Mouse (Mus musculus) lung, postnatal 10 days (tissue): ENCODE results near the gene Irx3.

Experiments
- DNase-seq: peaks from one replicate; pipeline ENCODE4 v3.0.0; 2021

The Irx3 gene

DNA sequence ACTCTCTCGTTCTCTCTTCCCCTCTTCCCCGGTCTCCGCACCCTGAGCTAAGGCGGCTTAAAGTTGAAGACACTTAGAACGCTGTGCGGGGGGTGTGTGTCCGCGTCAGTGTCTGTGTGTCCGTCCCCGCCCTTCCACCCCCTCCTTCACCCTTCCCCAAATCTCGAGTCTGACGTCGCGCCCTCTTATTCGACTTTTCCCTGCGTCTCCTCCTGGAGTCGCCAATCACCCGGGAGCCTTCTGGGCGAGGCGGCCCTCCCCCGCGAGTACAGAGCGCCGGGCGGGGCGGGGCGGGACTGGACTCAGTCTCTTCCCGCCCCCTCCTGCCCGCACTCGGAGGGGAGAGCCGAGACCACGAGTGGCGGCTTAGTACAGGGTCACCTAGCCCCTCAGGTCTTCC, at the start of gene Irx3:
Irx3 (minus strand) TSS at position 229 of the 400 bp plus-strand sequence.
- peak; percentile 87 for DNase-seq

DNA sequence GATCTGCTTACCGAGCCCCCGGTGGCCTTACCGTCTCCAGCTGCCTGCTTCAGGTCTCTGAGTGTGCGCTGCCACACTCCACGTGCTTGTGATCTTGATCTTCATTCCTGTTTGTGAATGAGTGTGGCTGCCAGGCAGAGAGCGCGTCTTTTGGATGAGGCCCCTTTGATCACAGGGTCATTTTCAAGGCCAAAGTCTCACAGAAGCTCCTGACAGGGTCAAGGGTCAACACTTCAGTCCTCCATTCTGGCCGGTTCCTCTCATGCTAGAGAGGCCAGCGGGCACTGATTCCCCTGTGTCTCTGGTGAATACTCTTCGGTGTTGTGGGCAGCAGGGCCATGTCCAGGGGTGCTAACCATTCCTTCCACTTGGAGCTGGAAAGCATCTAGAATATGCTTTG, 49.5 kb upstream of the Irx3 start:
- DNase-seq, result no peak

DNA sequence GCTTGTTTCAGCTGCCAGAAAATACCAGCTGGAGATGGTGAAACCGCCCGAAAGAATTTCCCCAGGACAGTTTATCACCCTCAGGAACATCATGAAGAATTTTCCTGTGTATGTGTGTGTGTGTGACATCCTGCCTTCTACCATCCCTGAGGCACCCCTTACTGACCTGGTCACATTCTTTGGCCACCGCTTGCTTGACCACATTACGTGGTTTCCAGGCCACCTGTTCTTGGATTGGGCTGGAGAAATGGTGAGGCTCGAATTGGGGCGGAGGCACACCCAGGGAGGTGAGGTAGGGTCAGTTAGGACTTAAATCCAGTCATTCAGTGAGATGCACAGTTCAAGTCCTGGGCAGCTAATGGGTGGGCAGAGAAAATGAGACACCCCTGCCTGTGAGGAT, 48.1 kb upstream of the Irx3 start:
- DNase-seq, result no peak

- no peak for DNase-seq
Measured at GRCm38 (mm10) chr8:91849529-91849928, 47.7 kb upstream of the Irx3 start.

GRCm38 (mm10) chr8:91845641-91846040, 43.8 kb upstream of the Irx3 start:
- no peak for DNase-seq

GRCm38 (mm10) chr8:91837131-91837530, 35.3 kb upstream of the Irx3 start:
- DNase-seq, result no peak

DNA sequence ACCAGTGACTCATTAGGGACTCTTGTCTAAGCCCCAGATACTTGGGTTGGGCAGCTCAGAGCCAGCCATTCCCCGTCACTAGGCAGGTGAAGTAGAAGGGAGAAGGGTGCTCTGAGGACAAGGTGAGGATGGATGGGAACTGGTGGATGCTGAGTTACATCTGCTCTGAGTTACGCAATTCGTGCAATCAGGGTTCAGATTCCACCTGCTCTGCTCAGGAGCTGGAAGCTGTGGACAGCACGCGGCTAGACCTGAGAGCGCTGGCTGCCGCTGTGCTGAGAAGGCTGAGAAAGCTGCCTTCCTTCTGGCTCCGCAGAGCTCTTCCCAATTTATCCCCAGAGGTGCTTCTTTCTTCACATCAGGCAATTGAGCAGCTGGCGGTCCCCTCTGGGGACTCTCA, 34.8 kb upstream of the Irx3 start:
- no peak for DNase-seq

- DNase-seq, result no peak
Measured at GRCm38 (mm10) chr8:91827661-91828060, 25.8 kb upstream of the Irx3 start.

DNA sequence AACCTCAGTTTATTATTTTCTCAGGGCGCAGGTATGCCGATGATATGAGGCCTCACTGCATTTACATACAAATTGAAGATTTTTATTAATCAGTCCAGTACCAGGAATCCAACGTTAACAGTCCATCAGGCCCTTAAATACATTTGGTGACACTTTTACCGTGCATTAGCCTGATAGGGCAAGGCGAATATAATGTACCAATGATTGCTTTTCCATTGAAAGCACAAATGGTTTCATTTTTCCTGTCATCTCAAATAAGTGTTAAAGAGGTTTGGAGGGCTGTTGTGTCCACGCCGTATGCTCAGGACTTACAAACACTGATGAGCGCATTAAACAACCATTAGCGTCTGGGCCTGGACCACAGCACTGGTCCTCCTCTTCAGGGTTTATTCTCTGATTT, 25.3 kb upstream of the Irx3 start:
- no peak for DNase-seq

- no peak for DNase-seq
Measured at GRCm38 (mm10) chr8:91823357-91823756, 21.5 kb upstream of the Irx3 start.

GRCm38 (mm10) chr8:91822746-91823145, 20.9 kb upstream of the Irx3 start:
- DNase-seq, result no peak

DNA sequence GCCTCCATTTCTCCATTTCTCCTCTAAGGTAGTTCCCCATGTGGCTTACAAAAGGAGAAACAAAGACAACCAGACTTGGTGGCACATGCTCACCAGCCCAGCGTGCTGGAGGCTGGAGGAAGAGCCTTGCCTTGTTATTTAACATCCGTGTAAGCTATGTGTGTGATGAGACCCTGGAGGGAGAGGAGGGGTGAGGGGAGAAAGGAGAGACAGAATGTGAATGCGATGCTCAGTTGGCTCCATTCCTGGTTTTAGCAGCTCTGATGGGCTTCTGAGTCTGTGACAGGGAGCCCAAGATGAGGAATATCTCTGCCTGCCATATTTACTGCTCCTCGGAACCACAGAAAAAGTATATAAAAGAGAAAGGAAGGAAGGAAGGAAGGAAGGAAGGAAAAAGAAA, 20.1 kb upstream of the Irx3 start:
- no peak for DNase-seq

- no peak for DNase-seq
Measured at GRCm38 (mm10) chr8:91819778-91820177, 17.9 kb upstream of the Irx3 start.

- peak; percentile 15 for DNase-seq
Measured at GRCm38 (mm10) chr8:91818784-91819183, 16.9 kb upstream of the Irx3 start.

DNA sequence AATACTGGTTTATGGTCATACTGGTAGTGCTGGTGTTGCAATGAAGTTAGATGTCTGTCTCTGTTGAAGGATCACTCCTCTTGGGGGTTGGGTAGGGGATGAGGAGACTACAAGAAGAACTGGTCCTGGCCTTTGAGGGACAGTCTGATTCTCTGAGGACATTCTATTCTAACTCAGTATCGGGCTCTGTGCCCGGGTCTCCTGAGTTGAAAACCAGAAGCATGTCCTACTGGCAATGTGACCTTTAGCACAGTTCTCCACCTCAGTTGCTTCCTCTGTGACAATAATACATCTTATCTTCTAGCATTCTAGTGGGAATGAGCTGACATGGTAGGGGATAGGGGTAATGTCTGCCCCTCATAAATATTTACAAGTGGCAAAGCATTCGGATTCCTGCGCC, 12.2 kb upstream of the Irx3 start:
- DNase-seq, result no peak

DNA sequence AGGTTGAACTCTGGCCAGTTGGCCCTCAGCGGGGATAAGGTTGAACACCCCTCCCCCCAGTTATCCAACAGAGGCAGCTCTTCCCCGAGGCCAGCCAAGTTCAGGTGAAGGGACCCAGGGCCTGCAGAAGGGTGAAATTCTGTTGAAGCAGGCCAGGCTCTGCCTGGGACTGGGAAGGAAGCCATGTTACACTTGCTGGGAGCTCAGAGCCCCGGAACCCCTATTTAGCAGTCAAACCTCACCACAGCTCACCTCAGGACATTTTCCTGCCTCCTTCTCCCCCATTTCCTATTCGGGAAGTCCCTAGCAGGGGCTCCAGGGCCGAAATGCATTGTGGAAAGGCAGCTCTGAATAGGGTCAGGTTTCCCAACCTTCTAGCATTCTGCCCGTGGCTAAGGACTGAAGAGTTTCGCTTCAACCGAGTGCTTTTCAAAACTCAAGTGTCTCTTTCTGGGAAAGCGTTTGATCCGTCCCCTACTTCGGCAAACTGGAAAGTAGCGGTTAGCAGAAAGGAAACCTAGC, 4.9 kb upstream of the Irx3 start:
- DNase-seq, result peak; percentile 41

GRCm38 (mm10) chr8:91806084-91806719, 4.3 kb upstream of the Irx3 start:
- peak; percentile 18 for DNase-seq

DNA sequence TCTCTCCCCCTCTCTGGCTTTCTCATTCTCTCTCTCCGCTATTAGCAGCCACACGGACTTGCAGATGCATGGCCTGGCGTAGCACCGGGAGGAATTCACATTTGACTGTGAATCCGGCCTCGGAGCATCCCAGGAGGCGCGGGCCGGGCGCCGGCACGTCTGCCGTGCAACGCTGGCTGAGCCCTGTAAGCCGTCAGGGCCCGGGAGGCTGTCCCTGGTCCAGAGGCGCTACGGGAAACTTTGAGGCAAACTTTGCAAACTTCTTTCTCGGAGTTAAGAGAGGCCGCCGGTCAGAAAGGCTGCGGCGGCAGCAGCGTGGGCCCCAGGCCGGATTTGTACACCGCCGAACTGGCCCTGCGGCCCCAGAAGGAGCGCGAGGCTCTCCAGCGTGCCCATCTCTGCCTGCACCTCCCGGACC, 3.4 kb upstream of the Irx3 start:
- DNase-seq, result peak; percentile 15

DNA sequence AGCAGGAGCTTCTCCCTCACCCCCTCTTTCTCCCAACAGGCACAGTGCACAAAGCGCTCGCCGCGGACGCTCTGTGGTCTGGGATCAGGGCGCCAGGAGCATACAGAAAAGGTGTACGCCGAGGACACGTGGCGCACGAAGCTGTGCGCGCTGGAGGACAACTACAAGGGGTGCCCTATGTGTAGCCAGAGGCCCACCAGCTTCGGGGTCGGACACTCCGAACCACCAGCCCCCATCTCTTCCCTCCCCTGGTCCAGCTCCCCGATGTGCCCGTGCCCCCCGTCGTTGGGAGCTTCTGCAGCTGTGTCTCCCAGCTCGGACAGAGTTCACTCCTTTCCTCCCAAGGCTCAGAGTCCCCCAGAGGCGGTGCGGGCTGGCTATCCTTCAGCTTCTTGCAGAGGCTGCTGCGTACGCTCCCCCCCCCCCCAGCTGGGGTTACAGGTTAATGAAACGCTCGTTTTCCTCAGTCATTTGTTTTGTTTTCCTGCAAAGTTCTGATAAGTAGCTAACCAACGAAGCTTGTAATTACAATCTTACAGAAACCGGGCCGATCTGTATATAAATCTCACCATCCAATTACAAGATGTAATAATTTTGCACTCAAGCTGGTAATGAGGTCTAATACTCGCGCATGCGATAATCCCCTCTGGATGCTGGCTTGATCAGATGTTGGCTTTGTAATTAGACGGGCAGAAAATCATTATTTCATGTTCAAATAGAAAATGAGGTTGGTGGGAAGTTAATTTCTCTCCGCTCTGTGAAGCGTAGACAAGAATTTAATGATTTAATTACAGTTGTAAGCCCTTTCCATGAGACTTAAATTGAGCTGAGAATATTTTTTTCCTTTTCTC, 2.8 kb upstream of the Irx3 start:
- DNase-seq, result no peak

GRCm38 (mm10) chr8:91803515-91804402, 1.9 kb upstream of the Irx3 start:
- no peak for DNase-seq

DNA sequence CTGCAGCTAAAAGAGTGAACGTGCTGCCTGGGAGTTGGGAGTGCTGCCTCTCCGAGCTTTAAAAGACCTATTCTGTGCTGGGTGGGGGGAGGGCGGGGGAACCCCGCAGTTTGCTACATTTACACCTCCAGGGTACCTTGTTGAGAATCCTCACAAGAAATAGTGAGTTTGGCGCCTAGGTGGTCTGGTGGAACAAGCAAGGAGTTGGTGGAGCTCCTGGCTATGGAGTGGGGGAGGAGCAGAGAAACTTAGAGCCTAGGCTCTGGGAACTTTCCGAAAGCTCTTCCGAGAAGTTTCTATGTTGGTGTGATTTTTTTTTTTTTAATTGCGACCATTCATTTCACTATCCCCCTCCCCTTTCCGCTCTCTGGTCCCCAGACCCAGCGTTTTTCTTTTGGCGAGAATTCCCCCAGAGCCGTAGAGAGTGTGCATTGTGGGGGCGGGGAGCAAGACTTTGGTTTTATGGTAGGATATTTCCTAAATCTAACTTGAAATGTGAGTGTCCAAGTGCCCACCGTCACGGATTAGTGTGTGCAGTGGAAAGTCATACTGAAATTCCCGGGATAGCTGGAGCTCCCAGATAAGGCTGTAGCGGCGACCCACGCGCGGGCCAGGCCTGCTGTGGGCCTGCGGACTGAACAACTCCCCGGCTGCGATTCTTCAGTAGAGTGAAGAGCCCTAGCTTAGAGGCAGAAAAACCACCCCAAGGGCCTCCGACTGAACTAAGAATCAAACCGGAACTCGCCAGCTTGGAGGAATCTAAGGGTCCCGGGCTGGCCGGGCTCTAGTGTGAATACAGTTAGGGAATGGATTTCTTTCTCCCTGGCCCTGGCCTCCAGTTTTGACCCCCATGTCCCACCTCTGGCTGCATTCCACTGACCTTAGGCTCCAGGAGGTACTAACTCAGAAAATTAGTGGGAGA, 795 bp upstream of the Irx3 start:
- DNase-seq, result peak; percentile 18

DNA sequence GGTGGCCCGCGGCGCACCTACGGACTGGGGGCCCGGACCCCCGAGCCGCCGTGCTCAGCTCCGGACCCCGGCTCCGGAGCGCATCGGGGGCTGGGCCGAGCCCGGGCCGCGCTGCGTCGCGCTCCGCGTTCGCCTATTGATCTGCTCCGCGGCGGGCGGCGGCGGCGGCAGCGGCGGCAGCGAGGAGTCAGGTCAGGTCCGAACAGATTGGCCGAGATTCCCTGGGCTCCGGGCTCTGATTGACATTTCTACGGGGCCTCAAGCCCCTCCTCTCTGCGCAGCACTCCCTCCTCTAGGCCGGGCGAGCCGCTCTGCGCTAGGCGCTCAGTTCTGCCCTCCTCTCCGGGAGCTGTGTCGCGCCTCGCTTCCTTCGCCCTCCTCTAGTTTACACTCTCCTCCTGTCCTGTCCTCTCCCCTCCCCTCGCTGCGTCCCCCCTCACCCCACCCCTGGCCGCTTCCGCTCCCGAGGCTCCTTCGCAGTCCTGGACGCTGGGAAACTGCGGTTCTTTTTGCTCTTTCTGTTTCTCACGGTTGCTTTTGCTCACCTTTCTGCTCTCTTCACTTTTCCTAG, 541 bp downstream of the Irx3 start:
- peak; percentile 75 for DNase-seq
